Mouse (Mus musculus) thymus, postnatal 14 days (tissue): ENCODE measurements around the gene Krt4.

ENCODE experiments used
- DNase-seq: peaks from one replicate; pipeline ENCODE4 v3.0.0; 2021

The Krt4 gene

GRCm38 (mm10) chr15:101924635-101925034 lies at the start of gene Krt4:
Gene Krt4, minus strand, starts transcription at chr15:101924735.
- no peak for DNase-seq

DNA sequence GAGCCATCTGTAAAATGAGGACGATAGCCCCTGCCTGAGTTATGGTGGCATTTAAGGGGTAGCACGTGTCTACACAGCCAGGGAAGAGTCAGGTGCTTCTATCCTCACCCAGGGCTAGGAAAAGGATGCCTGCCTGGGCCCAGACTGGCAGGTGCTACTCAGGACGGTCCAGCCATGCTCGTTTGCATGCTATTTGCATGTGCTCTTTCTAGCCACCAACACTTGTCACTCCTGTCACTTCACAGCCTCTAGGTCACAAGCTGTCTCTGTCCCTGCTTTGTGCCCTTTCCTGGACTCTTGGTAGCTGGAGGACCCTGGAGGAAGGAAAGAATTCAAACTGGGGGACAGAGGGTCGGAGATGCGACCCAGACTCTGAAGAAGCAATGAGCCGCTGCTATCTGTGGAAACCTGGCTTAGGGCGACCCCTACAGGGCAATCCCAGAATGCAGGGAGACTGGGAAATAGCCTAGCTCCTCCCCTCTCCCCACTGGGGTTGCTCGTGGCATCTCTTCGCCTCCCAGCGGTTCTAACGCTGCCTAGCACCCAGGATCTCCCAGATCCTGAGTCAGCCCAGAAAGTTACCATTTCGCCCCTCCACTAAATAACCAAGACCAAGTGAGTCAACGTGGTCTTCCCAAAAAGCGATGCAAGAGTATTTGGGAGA lies 49.0 kb upstream of the Krt4 start:
- peak; percentile 89 for DNase-seq

- DNase-seq: no peak
These were observed 46.0 kb upstream of the Krt4 start for GRCm38 (mm10) chr15:101970536-101970935.

DNA sequence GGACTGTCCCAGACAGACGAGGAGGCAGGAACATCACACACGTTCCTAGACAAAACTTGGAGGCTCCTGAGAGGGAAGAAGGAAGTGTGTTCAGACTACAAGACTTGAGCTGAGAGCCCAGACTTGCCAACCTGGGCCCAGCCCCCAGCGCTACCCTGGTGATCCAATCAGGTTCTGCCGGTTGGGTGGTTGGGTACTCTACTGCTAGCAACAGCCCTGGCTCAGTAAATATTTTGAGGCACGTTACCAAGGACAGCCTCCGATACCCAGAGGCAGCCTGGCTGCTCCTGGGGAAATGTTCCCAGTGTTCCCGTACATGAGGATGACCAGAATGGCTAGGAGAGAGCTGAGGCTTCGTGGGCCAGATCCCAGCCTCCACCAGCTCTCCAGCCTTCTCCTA lies 42.3 kb upstream of the Krt4 start:
- DNase-seq: no peak

DNA sequence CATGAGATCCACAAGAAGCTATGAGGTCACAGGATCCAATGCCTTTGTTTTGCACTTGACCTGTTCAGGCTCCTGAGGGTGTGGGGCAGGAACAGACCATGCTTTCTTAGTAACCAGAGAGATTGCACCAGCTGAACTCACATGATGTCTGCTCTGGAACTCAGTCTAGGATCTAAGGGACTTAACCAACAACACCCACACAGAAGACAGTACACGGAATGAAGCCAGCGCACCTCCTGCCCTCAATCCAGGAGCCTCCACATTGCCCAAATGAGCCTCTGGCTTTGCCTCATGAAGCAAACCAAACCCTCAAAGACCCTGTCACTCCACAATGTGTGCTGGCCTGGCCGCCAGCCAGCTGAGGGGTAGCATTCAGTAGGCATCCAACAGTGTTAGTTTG lies 34.4 kb upstream of the Krt4 start:
- no peak for DNase-seq

- DNase-seq: no peak
These were observed 29.7 kb upstream of the Krt4 start, which contains the start of gene Krt78 for GRCm38 (mm10) chr15:101954187-101954586. Gene Krt78, minus strand, starts transcription at chr15:101954287.

GRCm38 (mm10) chr15:101952733-101953474 lies 28.4 kb upstream of the Krt4 start:
- no peak for DNase-seq

DNA sequence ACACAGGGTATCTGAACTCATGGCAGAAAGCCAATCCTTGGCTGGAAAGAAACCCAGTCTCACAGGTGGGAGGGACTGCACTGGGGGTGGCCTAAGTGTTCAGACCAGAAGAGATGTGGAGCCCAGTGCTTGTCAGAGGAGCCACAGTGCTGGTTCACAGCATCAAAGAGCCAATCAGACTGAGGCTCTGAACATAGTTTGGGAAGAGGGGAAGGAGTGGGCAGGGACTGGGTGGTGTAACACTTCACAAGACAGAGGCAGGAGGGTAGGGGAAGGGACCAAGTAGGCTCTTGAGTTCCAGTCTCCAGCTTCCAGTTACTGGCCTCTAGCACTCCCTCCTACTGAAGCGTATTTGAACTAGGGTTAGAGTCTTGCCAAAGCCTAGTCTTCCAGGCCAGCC lies 20.9 kb upstream of the Krt4 start:
- DNase-seq: no peak

GRCm38 (mm10) chr15:101941948-101942347 lies 17.4 kb upstream of the Krt4 start:
- no peak for DNase-seq

DNA sequence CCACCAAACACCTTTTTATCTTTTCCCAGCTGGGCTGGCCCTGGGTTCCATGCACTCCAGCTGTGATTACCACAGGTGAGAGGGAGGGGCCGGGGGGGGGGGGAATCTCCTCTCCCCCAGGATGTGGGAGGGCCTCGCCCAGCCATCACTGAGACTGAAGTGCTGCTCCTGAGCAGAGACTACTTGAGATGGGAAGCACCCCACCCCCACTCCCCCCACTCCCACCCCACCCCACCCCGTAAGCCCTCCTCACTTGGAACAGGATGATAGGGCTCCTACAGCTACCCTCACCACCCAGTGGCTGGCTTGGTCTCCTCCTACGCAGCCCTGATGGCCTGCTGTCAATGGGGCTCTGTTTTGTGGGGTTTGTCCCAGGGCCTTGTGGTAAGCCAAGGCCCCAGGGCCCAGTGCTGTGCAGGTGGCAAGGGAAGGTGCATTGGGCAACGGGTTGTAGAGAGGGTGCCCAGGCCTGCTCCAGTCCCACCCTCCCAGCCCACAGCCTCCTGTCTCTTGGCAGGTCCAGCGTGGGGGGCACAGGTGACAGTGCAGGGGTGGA lies 15.8 kb upstream of the Krt4 start, which contains the start of gene Krt79:
Gene Krt79 (minus strand): TSS at position 51 of the 556 bp plus-strand sequence.
- no peak for DNase-seq

- no peak for DNase-seq
These were observed 14.2 kb upstream of the Krt4 start for GRCm38 (mm10) chr15:101938600-101939308.

GRCm38 (mm10) chr15:101933024-101933423 lies 8.5 kb upstream of the Krt4 start:
- no peak for DNase-seq

GRCm38 (mm10) chr15:101929666-101930065 lies 5.1 kb upstream of the Krt4 start:
- no peak for DNase-seq

- DNase-seq: no peak
These were observed 4.6 kb upstream of the Krt4 start for GRCm38 (mm10) chr15:101929087-101929486.

DNA sequence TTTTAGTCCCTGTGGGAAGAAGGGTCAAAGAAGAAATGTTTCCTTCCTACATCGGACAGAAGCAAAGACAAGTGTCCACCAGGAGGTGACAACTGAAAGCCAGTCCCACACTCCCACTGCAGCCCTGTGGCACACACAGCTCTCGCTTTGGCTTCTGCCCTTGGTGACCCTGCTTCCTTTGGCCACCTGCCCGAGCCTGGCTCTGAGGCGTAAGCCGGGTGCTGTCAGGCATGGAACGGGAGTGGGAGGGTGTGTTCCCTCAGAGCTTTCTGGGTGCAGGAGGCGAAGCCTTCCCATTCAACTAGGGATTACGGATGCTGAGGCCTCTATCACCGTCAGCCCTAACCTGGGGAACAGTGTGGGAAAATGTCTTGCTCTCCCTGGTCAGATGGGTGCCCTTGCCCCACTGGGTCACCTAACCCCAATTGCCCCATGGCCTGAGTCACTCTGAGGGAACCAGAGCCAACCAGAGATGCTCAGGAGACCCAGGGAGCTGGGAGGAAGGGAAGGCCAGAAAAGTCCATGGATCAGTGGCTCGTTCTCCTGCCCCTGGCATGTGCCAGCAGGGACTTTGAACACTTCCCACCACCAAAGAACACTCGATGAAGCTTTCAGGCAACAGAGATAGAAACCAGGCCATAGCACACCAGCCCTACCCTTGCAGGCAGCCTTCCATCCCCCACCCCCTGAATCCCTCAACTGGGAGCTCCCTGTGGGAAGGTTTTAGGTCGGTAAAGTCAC lies 3.0 kb upstream of the Krt4 start:
- DNase-seq: no peak

DNA sequence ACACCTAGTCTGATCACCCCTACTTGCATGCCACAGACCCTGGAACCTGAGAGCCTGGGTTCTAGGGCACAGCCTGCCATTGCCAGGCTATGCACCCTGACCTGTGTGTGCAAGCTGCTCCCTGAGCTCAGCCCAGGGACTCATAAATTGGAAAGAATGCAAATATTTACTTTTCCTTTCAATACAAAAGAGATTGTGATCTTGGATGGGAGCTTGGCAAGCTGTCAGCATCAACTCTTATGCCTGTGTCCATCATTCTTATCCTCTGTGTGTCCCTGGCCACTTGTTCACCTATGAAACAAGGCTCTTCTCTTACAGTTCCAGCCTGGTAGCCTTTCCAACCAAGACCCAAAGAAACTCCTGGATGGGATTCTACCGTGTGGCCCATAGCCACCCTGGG lies 506 bp upstream of the Krt4 start:
- no peak for DNase-seq

DNA sequence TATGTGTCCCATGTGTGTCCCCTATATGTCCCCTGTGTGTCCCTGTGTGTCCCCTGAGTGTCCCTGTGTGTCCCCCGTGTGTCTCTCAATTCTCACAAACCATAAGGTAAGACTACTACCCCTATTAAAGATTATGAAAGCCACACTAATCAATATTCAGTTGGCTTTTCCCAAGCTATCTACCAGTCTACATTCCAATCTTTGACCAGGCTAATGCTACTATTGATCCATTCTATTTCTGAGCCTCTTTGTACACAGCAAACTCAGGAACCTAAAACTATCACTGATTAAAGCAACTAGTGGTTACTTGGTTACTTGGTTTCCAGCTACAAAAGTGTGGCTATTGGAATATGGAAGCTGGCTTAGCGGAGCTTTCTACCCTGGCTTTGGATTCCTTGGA lies 2.2 kb downstream of the Krt4 start:
- no peak for DNase-seq

DNA sequence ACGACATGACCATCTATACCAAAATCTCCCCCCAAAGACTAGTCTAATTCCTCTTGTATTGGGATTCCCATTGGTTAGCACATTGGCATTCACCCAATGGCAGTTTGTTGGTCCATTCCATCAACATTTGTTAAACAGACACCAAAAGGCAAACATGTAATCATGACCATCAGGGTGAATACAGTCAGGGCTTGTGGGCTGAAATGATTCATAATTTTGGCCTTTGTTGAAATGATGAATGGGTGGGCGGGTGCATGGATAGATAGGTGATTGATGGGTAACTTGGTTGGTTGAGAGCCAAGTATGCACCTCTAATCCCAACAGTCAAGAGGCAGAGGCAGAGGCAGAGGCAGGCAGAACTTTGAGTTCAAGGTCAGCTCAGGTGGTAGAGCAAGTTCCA lies 8.5 kb downstream of the Krt4 start:
- no peak for DNase-seq

- DNase-seq: no peak
These were observed 19.7 kb downstream of the Krt4 start for GRCm38 (mm10) chr15:101904849-101905248.

DNA sequence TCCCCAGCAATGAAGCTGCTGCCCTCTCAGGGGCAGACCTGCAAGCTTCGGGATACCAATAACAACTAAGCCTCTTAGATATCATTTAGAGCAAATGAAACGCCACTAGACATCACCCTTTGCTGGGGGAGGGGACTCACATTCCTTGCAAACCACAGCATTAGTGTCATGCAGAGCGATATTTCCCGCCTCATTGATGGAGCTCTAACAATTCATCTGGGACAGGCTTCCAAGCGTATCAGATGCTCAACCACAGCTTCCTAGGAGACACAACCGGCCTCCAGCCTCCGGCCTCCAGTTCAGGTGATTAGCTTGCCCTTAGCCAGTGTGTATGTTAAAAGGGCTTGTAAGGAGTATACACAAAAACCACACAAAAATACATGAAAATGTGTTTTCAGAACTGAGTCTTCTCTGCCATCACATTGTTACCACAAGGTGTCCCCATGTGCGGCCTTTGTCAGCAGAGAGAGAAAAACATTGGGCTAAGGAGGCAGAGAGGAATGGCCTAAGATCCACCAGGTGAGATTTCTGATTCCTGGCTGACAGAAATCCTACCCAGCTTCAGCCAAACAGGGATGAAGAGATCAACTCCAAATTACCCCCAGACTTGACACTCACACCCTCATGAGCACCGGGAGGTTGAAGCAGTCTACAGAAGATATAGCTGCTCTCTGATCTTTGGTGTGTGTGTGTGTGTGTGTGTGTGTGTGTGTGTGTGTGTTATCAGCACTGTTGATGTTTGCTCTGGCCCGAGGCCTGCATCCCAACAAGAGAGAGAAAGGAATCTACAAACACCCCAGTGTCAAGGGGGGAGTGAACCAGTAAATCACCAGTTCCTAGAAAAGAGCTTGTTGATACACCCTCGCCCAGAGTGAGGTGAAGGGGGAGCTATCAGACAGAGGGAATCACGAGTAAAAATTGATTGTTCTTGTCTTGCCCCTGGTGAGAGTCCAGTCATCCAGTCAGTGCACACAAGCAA lies 22.1 kb downstream of the Krt4 start:
- DNase-seq: no peak

- DNase-seq: no peak
These were observed 29.3 kb downstream of the Krt4 start for GRCm38 (mm10) chr15:101895216-101895615.

- DNase-seq: no peak
These were observed 31.7 kb downstream of the Krt4 start, which contains the start of gene Krt76 for GRCm38 (mm10) chr15:101892820-101893219. Gene Krt76, minus strand, starts transcription at chr15:101892920.
